Mouse (Mus musculus): Measurements from ENCODE around the gene Lcp2.

Gene Lcp2

DNA sequence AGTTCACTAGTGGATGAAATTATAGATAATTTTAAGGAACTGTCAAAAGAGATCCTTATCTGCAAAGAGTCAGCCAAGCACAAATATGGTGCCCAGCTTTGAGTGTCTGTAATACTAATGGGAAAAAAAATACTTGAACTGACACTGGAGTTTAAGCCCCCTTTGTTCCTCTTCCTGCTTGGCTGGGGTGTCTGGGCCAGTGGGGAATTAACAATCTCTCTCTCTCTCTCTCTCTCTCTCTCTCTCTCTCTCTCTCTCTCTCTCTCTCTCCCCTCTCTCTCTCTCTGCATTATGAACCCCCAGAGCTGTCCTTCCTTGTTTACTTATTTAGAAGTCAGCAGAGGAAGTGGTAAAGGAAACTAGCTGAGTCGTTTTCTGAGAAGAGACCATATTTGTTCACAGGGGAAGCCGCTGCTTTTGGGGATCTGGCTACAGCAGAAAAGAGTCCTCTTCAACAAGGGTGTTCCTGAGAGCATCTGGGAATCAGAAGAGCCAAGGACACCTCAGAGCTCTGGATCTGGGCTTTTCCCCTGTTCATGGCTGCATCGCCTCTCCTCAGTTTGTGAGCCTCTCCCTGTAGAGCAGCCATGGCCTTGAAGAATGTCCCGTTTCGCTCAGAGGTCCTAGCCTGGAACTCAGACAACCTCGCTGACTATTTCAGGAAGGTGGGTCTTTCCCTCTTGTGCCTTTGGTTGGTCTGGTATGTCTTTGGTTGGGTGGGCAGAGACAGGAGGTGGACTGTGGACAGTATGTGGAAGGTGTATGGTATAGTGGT is at the start of gene Lcp2:
TSS of gene Lcp2 (plus strand) at position 154 of the 775 bp plus-strand sequence.
- peak in 1 of 2 experiments; percentile 33 for DNase-seq

DNA sequence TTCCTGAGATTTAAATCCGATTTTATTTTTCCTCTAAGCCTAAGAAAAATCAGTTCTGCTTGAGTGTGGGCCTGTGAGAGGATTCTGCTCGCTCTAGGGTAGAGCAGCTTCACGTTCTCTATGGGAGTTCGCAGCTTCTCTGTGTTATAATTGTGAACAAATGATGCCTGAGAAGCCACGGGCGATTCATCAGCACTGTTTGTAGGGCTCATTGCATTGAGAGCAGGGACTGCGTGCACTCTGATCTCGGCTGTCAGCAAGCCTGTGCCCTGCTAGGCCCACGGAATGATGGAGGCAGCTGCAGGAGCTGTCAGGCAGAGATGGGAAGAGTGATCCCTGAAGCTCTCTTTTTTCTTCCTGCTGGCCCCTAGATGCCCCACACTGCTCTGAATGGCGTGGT is 48.5 kb upstream of the Lcp2 start:
- no peak for DNase-seq

GRCm38 (mm10) chr11:34000416-34000815 is 46.3 kb upstream of the Lcp2 start:
- DNase-seq: no peak

DNA sequence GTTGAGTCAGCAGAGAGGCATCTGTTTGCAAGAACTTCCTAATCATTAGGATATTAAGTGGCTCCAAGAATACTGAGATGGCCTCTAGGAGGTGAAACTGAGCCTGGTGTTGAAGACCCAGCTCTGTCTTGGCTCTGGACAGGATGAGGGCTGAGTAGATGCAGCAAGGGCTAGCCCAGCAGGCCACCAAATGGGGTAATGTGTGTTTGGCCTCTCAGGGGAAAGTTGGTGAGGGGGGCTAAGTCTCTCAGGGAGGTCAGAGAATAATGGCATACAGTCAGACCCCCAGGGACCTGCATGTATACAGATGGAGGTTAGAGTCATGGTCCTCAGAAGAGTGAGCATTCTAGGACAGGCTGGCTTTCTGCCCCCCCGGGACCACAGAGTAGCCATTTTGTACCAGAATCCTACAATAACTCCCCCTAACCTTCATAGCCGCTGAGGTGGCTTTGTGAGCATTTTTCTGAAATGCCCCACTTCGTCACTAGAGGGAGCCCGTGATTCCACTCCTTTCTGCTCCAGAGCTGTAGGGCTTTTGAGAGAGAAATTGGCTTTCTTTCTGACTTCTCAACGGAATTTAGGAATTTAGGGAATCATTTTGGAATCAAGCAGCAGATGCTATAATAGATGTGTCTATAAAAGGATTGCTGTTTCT is 44.7 kb upstream of the Lcp2 start:
- DNase-seq: peak; percentile 34 to 67

DNA sequence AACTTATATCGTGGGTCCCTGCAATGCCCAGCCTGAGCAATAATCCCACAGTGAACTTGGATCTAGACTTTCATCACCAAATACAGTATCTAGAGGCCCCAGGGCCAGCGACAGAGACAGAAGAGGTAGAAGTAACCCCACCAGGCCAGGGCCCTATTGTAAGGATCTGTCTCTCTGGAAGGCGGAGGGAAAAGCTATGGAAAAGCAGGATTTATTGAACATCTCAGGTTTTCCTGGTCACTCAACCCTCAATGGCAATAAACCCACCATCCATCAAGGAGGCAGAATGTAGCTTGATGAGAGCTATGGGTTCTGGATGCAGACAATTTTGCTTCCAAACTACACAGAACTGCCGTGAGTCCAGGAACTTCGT is 44.1 kb upstream of the Lcp2 start:
- DNase-seq: no peak

DNA sequence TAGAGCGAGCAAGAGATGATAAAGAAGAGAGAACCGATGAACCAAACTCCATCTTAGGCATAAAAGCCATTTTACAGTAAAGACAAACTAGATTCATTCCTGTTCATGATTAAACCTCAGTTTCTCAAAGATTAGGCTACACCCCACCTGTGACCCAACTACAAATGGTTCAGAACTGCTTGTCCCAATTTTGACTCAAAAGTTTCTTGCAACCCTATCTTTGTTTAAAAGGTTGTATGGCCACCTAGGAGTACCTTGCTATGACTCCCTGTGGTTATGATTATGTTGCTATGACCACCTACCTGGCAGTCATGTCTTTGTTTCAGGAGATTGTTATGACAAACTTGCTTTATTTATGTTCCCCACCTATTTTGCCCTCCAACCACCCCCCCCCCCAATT is 39.1 kb upstream of the Lcp2 start:
- DNase-seq: no peak

GRCm38 (mm10) chr11:34008214-34008613 is 38.5 kb upstream of the Lcp2 start:
- DNase-seq: peak; percentile 28 to 44

- peak; percentile 30 to 78 for DNase-seq
These were observed 38.0 kb upstream of the Lcp2 start for GRCm38 (mm10) chr11:34008702-34009101.

GRCm38 (mm10) chr11:34009316-34010087 is 37.2 kb upstream of the Lcp2 start:
- DNase-seq: peak; percentile 31 to 41

DNA sequence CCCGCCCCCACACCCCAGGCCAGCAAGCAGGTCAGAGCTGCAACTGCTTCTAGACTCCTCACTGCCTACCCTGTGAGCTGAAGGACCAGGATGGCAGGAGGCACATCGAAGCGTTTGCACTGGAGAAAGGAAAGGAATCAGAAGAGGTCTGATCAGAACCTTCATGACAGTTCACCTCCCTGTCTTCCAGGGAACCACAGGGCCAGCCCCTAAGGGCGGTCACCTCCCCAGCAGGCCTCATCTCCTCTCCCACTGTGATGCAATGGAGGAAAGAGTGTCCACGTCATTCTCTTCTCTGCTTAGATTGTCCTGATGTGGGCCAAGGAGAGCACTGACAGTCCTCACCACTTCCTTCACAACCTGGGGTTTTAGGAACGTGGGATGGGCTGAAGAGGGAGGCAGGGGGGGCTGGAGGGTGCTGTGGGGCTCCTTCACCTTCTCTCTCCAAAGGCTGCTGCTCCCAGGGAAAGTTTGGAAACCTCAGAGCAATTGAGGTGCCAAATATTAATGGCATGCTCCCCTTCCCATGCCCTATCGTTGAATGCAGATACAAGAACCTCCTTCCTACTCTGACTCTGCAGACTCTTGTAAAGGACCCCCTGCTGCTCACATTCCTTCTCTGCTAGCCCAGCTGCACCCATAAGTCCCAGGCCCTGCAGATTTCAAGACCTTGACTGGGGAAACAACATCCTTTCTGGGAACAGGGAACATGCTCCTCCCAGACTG is 36.4 kb upstream of the Lcp2 start:
- peak; percentile 27 to 39 for DNase-seq

- DNase-seq: peak; percentile 33 to 38
These were observed 35.9 kb upstream of the Lcp2 start for GRCm38 (mm10) chr11:34010859-34011172.

DNA sequence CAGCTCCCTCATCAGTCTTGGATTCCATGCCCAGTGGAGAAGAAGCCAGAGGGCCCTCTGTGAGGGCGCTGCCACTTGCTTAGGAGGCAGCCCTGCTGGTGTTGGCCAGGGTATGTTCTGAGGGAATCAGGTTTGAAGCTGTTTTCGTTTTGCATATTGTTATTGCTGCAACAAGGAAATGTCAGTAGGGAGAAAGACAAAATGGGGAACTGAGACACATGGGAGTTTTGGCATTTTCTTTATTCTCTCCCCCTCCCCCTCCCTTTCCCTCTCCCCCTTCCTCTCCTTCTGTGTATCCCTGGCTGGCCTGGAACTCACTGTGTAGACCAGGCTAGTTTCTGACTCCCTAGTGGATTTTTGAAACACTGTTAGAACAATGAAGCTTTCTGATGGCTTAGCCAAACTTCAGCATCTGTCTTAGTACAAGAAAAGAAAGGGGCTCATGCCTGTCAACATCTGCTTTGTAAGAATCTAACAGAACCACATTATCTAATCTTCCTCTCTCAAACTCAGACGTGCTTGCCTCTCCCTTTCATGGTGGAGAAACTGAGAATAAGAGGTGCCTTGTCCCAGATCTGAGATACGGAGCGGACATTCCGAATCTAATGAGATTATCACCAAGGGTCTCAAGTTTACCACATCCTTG is 34.6 kb upstream of the Lcp2 start:
- DNase-seq: no peak

- DNase-seq: no peak
These were observed 21.6 kb upstream of the Lcp2 start for GRCm38 (mm10) chr11:34025091-34025490.

GRCm38 (mm10) chr11:34029658-34030057 is 17.1 kb upstream of the Lcp2 start:
- DNase-seq: no peak

- peak; percentile 62 to 67 for DNase-seq
These were observed 15.5 kb upstream of the Lcp2 start for GRCm38 (mm10) chr11:34031015-34031805.

DNA sequence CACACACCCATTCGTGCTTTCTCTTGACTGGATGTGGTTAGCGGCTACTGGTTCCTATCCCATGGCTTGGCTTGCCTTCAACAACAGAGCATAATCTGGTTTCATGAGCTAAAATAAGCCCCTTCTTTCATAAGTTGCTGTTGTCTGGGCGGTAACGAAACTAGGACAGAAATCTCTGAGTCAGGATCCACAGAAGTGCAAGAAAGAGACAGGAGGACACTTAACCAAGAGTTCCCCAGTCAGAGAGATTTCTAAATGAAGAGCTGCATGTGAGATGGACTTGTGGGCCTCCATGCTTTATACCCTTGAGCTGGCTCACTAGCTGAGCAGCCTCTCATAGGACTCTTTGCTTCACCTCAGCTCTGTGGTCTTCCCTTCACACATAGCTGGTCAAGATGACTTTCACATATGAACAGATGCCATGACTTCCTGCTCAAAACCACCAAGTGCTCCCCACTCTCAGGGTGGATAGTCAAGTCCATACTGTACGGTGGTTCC is 12.7 kb upstream of the Lcp2 start:
- DNase-seq: no peak

GRCm38 (mm10) chr11:34034794-34035193 is 11.9 kb upstream of the Lcp2 start:
- no peak for DNase-seq

- no peak for DNase-seq
These were observed 10.6 kb upstream of the Lcp2 start for GRCm38 (mm10) chr11:34035909-34036658.

- no peak for DNase-seq
These were observed 6.7 kb upstream of the Lcp2 start for GRCm38 (mm10) chr11:34040061-34040460.

- no peak for DNase-seq
These were observed 3.9 kb upstream of the Lcp2 start for GRCm38 (mm10) chr11:34042808-34043207.

GRCm38 (mm10) chr11:34047542-34047937 is 820 bp downstream of the Lcp2 start:
- no peak for DNase-seq
